Mouse (Mus musculus): ENCODE data around the gene Ccdc167.
"Not testable (repeated sequence)": the region's sequence is repeated elsewhere in the genome, so short reads cannot be mapped to it uniquely, and the experiment has no call there.

- not testable (repeated sequence) for TF ChIP-seq CTCF (IDR thresholded peaks at IDR 0.05; ENCODE audit: borderline replicate concordance, insufficient read depth, low read length); POLR2A (IDR thresholded peaks at IDR 0.05; ENCODE audit: low read depth, low read length)
These were observed 3.1 kb downstream of the Ccdc167 start for GRCm38 (mm10) chr17:29713734-29714133.

All from embryonic fibroblast, embryonic 13.5 days (primary cell).